ENCODE assay signal across 24 mouse cellular contexts in the genomic region with DNA sequence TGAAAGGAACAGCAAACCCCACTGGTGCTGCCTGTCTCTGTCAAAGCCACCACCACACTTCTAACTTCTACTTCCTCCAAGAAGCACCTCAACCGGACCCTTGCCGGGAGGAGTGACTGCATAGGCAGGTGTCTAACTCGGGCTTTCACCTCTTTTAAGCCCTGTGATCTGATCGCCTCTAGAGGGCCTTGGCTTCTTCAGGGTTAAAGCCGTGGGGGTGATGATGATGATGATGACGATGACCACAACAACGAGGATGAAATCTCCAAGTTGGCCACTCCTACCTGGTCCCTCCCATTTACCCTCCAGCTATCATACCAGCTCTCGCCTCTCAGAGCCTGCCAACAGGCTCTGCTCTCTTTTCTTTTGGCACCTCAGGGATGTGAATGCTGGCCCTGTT. TPM values are rescaled to one million over a fixed set of nuclear protein-coding genes. Genes with fewer than 3 reads are reported as not detected.
DNase-seq lines count a peak whose midpoint lies in the region; ATAC-seq lines count a peak whose summit lies in the region.
"Had no signal": no experiment of that assay in that cellular context is flagged by ENCODE, and none has a peak within 500 bp of the region (broad histone marks: within the 10 kb centered on the region; RNA-seq: fewer than 3 reads in every experiment).

No protein-coding gene starts in this region.

- H3K9ac ChIP-seq in neural tube, embryonic 11.5 days (ENCODE audit: low read length), result no peak overlapping the region
- H3K9ac ChIP-seq: embryonic facial prominence, embryonic 12.5 days; forebrain, embryonic 13.5 days; forebrain, embryonic 15.5 days; forebrain, postnatal 0 days had no signal

- H3K36me3 ChIP-seq in neural tube, embryonic 11.5 days (ENCODE audit: control insufficient read depth, insufficient read depth, low read length), result no peaks in the 10 kb centered on the region
- H3K36me3 ChIP-seq: embryonic facial prominence, embryonic 10.5 days; embryonic facial prominence, embryonic 12.5 days; forebrain, embryonic 15.5 days had no signal

- H3K9me3 ChIP-seq in neural tube, embryonic 11.5 days (ENCODE audit: control insufficient read depth, low read length), result no peaks in the 10 kb centered on the region
- H3K9me3 ChIP-seq: embryonic facial prominence, embryonic 10.5 days; embryonic facial prominence, embryonic 12.5 days; forebrain, embryonic 13.5 days; forebrain, embryonic 15.5 days had no signal

- 78% methylated on average over 8 of the region's 8 CpGs for WGBS in neural tube, embryonic 11.5 days

- no peak overlapping the region for H3K4me3 ChIP-seq in neural tube, embryonic 11.5 days (ENCODE audit: low read depth, low read length)
- H3K4me3 ChIP-seq: embryonic facial prominence, embryonic 10.5 days; embryonic facial prominence, embryonic 12.5 days; forebrain, embryonic 13.5 days; forebrain, embryonic 15.5 days had no signal

- H3K4me2 ChIP-seq in neural tube, embryonic 11.5 days (ENCODE audit: low read depth), result no peak overlapping the region
- H3K4me2 ChIP-seq: embryonic facial prominence, embryonic 12.5 days; forebrain, embryonic 13.5 days; forebrain, embryonic 15.5 days had no signal

- no peak overlapping the region for H3K27ac ChIP-seq in neural tube, embryonic 11.5 days (ENCODE audit: low read depth, low read length)
- H3K27ac ChIP-seq: embryonic facial prominence, embryonic 10.5 days; embryonic facial prominence, embryonic 12.5 days; forebrain, embryonic 13.5 days; forebrain, embryonic 15.5 days had no signal

- no peak for ATAC-seq in neural tube, embryonic 11.5 days (ENCODE audit: insufficient read depth, low FRiP score, low TSS enrichment)
- ATAC-seq: activated CD4-positive, CD25-positive, alpha-beta regulatory T cell, adult 4 months; CD4-positive, CD25-positive, alpha-beta regulatory T cell, adult 4 months; forebrain, embryonic 13.5 days; forebrain, embryonic 15.5 days; forebrain, postnatal 0 days had no signal

- H3K27me3 ChIP-seq in neural tube, embryonic 11.5 days (ENCODE audit: control insufficient read depth, insufficient read depth, low read length), result no peaks in the 10 kb centered on the region
- H3K27me3 ChIP-seq: embryonic facial prominence, embryonic 12.5 days; forebrain, embryonic 13.5 days; forebrain, embryonic 15.5 days had no signal

- DNase-seq in neural tube, embryonic 11.5 days (ENCODE audit: low spot score), result peak; percentile 7
- DNase-seq in neural tube, embryonic 10.5 days (ENCODE audit: extremely low spot score, low spot score), result no peak
- peak; percentile 43 for DNase-seq in thymus, postnatal 4 days
- no peak for DNase-seq in thymus, postnatal 25 days
- peak; percentile 22 to 52 for DNase-seq in CD8-positive naive resting alpha-beta T cell, adult 2 months (ENCODE audit: low read depth in 2 of 2, low spot score in 2 of 2)
- peak; percentile 26 for DNase-seq in induced T-regulatory cell, adult 2 months (ENCODE audit: low read depth)
- no peak for DNase-seq in urinary bladder, postnatal 25 days (ENCODE audit: low spot score)
- no peak for DNase-seq in heart, adult 18-20 months
- DNase-seq: adrenal gland, adult 8-10 months; adrenal gland, postnatal 14 days; adrenal gland, postnatal 36 days; B cell, adult 2 months; cerebellum, adult 11-12 months; cerebellum, adult 2 months; cerebellum, adult 9-10 months; cerebellum, postnatal 10 days; cerebellum, postnatal 25 days; forebrain, postnatal 0 days had no signal

- H3K4me1 ChIP-seq in neural tube, embryonic 11.5 days (ENCODE audit: control insufficient read depth, insufficient read depth, low read length), result no peaks in the 10 kb centered on the region
- H3K4me1 ChIP-seq: embryonic facial prominence, embryonic 12.5 days; forebrain, embryonic 13.5 days; forebrain, embryonic 15.5 days had no signal

RNA-seq across cellular contexts. Expression of gene Abcc3, which starts 13.1 kb away (rescaled TPM):
- polyA plus RNA-seq in neural tube, embryonic 11.5 days (2014; fragmentation: Nextera tagmentation; extraction: Ambion mirVana), result 0.60 and 1.2 TPM in 2 replicates
- total RNA-seq in heart, adult 18-20 months (2021), result 1 to 10 TPM; 1.7 to 1.8 TPM

RNA-seq across cellular contexts. Expression of gene Ankrd40, which starts 51.9 kb away (rescaled TPM):
- 22.9 and 23.4 TPM in 2 replicates for polyA plus RNA-seq in neural tube, embryonic 11.5 days (2014; fragmentation: Nextera tagmentation; extraction: Ambion mirVana)
- total RNA-seq in heart, adult 18-20 months (2021), result 100 to 1,000 TPM; 274 to 280 TPM

RNA-seq across cellular contexts. Expression of gene Luc7l3, which starts 57.9 kb away (rescaled TPM):
- polyA plus RNA-seq in neural tube, embryonic 11.5 days (2014; fragmentation: Nextera tagmentation; extraction: Ambion mirVana), result 114 and 116 TPM in 2 replicates
- total RNA-seq in heart, adult 18-20 months (2021), result 10 to 100 TPM; 31.4 to 34.7 TPM

Comparison
In these comparisons a context has a peak if more than half of its experiments do, and no peak if none do; other contexts are left out.
1. DNase-seq: peak in neural tube, embryonic 11.5 days (single experiment), thymus, postnatal 4 days (single experiment), CD8-positive naive resting alpha-beta T cell, adult 2 months (2 of 2) and induced T-regulatory cell, adult 2 months (single experiment); none in neural tube, embryonic 10.5 days (single experiment), thymus, postnatal 25 days (single experiment), urinary bladder, postnatal 25 days (single experiment) and heart, adult 18-20 months (0 of 2).